ENCODE assay signal across 18 mouse cellular contexts in genomic region chr8:71316486-71317031, GRCm38 (mm10). TPM values are rescaled to one million over a fixed set of nuclear protein-coding genes. Genes with fewer than 3 reads are reported as not detected.
A peak's percentile ranks its signal among the peaks of the same experiment; 100 is the strongest.
DNase-seq lines count a peak whose midpoint lies in the region; TF ChIP-seq lines count a peak whose summit lies in the region.
"Had no signal": no experiment of that assay in that cellular context is flagged by ENCODE, and none has a peak within 500 bp of the region (broad histone marks: within the 10 kb centered on the region; RNA-seq: fewer than 3 reads in every experiment).

No protein-coding gene starts in this region.

- H3K4me3 ChIP-seq in heart, embryonic 10.5 days, result no peak overlapping the region
- H3K4me3 ChIP-seq in lung, adult 2 months (replicated peaks; ENCODE audit: extremely low read depth, low read depth, low read length), result no peak overlapping the region
- H3K4me3 ChIP-seq in liver, adult 2 months (ENCODE audit: insufficient read depth, low read depth, low read length), result no peak overlapping the region
- H3K4me3 ChIP-seq: embryonic facial prominence, embryonic 15.5 days; hindbrain, embryonic 15.5 days; midbrain, embryonic 12.5 days; neural tube, embryonic 15.5 days; stomach, embryonic 15.5 days had no signal

- no peaks in the 10 kb centered on the region for H3K27me3 ChIP-seq in heart, embryonic 10.5 days (ENCODE audit: insufficient read depth, poor library complexity, severe bottlenecking)
- no peaks in the 10 kb centered on the region for H3K27me3 ChIP-seq in liver, adult 2 months (ENCODE audit: control insufficient read depth, insufficient read depth, low read length)
- H3K27me3 ChIP-seq: embryonic facial prominence, embryonic 15.5 days; hindbrain, embryonic 15.5 days; midbrain, embryonic 12.5 days; neural tube, embryonic 15.5 days; stomach, embryonic 15.5 days had no signal

- H3K79me2 ChIP-seq in liver, adult 2 months (ENCODE audit: control insufficient read depth, insufficient read depth, low read length), result no peaks in the 10 kb centered on the region

- intact Hi-C loops in left cerebral cortex, postnatal 4 days (cut with DNase I), result no loop called here

- peaks cover 29% of the 10 kb centered on the region for H3K36me3 ChIP-seq in heart, embryonic 10.5 days
- no peaks in the 10 kb centered on the region for H3K36me3 ChIP-seq in liver, adult 2 months (ENCODE audit: control insufficient read depth, insufficient read depth, low read length)
- H3K36me3 ChIP-seq: hindbrain, embryonic 15.5 days had no signal

- no peak for DNase-seq in heart, embryonic 10.5 days (ENCODE audit: low spot score)
- no peak for DNase-seq in heart, adult 8-10 months (ENCODE audit: low spot score)
- DNase-seq in lung, postnatal 10 days, result peak; percentile 34
- DNase-seq in lung, adult 2 months, result no peak
- DNase-seq in liver, adult 2 months (ENCODE audit: extremely low read depth, low read depth, low spot score), result peak; percentile 56
- no peak for DNase-seq in yolk sac, embryonic 10.5 days (ENCODE audit: low spot score)
- no peak for DNase-seq in left cerebral cortex, postnatal 4 days
- DNase-seq: cerebellum, adult 18-20 months; kidney, adult 2 months; kidney, postnatal 36 days; lung, postnatal 14 days; spleen, adult 18-20 months; thymus, postnatal 25 days had no signal

- no peak overlapping the region for H3K9ac ChIP-seq in liver, adult 2 months (ENCODE audit: low read depth, low read length)
- H3K9ac ChIP-seq: embryonic facial prominence, embryonic 15.5 days; hindbrain, embryonic 15.5 days; midbrain, embryonic 12.5 days; neural tube, embryonic 15.5 days; stomach, embryonic 15.5 days had no signal

- H3K4me1 ChIP-seq in heart, embryonic 10.5 days, result peaks cover 38% of the 10 kb centered on the region
- peaks cover 13% of the 10 kb centered on the region for H3K4me1 ChIP-seq in lung, adult 2 months (ENCODE audit: control insufficient read depth, insufficient read depth, low read length)
- H3K4me1 ChIP-seq in liver, adult 2 months (ENCODE audit: control insufficient read depth, insufficient read depth, low read length), result peaks cover 20% of the 10 kb centered on the region

- peak overlapping the region; percentile 36; the same call in 1 of the 2 replicates for H3K27ac ChIP-seq in heart, embryonic 10.5 days
- H3K27ac ChIP-seq in liver, adult 2 months (replicated peaks; ENCODE audit: insufficient read depth, low read depth, low read length), result peak overlapping the region; percentile 41
- H3K27ac ChIP-seq: embryonic facial prominence, embryonic 15.5 days; hindbrain, embryonic 15.5 days; midbrain, embryonic 12.5 days; neural tube, embryonic 15.5 days; stomach, embryonic 15.5 days had no signal

- TF ChIP-seq POLR2A in lung, adult 2 months (IDR thresholded peaks at IDR 0.05; ENCODE audit: borderline replicate concordance, extremely low read depth, low read depth, low read length), result no peak
- no peak for TF ChIP-seq POLR2A in liver, adult 2 months (IDR thresholded peaks at IDR 0.05; ENCODE audit: extremely low read depth, insufficient read depth, low read length)

- no peaks in the 10 kb centered on the region for H3K9me3 ChIP-seq in heart, embryonic 10.5 days
- H3K9me3 ChIP-seq: embryonic facial prominence, embryonic 15.5 days; hindbrain, embryonic 15.5 days; midbrain, embryonic 12.5 days; neural tube, embryonic 15.5 days; stomach, embryonic 15.5 days had no signal

- TF ChIP-seq CTCF in lung, adult 2 months (IDR thresholded peaks at IDR 0.05; ENCODE audit: insufficient read depth, low read length), result no peak
- no peak for TF ChIP-seq CTCF in liver, adult 2 months (IDR thresholded peaks at IDR 0.05; ENCODE audit: low read depth, low read length)

RNA-seq across cellular contexts. Expression of gene Haus8, which starts 43.8 kb away (rescaled TPM):
- 82.8 and 103 TPM in 2 replicates for polyA plus RNA-seq in heart, embryonic 10.5 days (2016; fragmentation: Nextera tagmentation; extraction: Ambion mirVana)
- 10 to 100 TPM; 21.9 to 30.3 (median 26.9) TPM for total RNA-seq in heart, adult 8-10 months (2022)
- polyA plus RNA-seq in lung, adult 2 months (2012; rRNA removed), result 6.4 and 9.8 TPM in 2 replicates
- 4.0 and 5.8 TPM in 2 replicates for total RNA-seq in liver, adult 2 months (2014; rRNA removed)
- 2.1 and 2.8 TPM in 2 replicates for polyA plus RNA-seq in liver, adult 2 months (2012; rRNA removed)
- total RNA-seq in left cerebral cortex, postnatal 4 days (2021), result 10 to 100 TPM; 38.8 to 39.4 TPM

RNA-seq across cellular contexts. Expression of gene Myo9b, which starts 44.0 kb away (rescaled TPM):
- 23.0 and 26.7 TPM in 2 replicates for polyA plus RNA-seq in heart, embryonic 10.5 days (2016; fragmentation: Nextera tagmentation; extraction: Ambion mirVana)
- 10 to 100 TPM; 22.8 to 27.1 (median 24.2) TPM for total RNA-seq in heart, adult 8-10 months (2022)
- polyA plus RNA-seq in lung, adult 2 months (2012; rRNA removed), result 32.7 and 37.6 TPM in 2 replicates
- 8.6 and 12.8 TPM in 2 replicates for total RNA-seq in liver, adult 2 months (2014; rRNA removed)
- polyA plus RNA-seq in liver, adult 2 months (2012; rRNA removed), result 6.6 and 7.6 TPM in 2 replicates
- 10 to 100 TPM; 47.3 to 48.5 TPM for total RNA-seq in left cerebral cortex, postnatal 4 days (2021)

RNA-seq across cellular contexts. Expression of gene Use1, which starts 50.1 kb away (rescaled TPM):
- 68.7 and 79.5 TPM in 2 replicates for polyA plus RNA-seq in heart, embryonic 10.5 days (2016; fragmentation: Nextera tagmentation; extraction: Ambion mirVana)
- total RNA-seq in heart, adult 8-10 months (2022), result 100 to 1,000 TPM; 176 to 184 (median 181) TPM
- 111 and 121 TPM in 2 replicates for polyA plus RNA-seq in lung, adult 2 months (2012; rRNA removed)
- 76.6 and 82.2 TPM in 2 replicates for total RNA-seq in liver, adult 2 months (2014; rRNA removed)
- polyA plus RNA-seq in liver, adult 2 months (2012; rRNA removed), result 60.2 and 69.9 TPM in 2 replicates
- total RNA-seq in left cerebral cortex, postnatal 4 days (2021), result 100 to 1,000 TPM; 116 to 117 TPM

RNA-seq across cellular contexts. Expression of gene Ocel1, which starts 54.5 kb away (rescaled TPM):
- 3.9 and 4.2 TPM in 2 replicates for polyA plus RNA-seq in heart, embryonic 10.5 days (2016; fragmentation: Nextera tagmentation; extraction: Ambion mirVana)
- total RNA-seq in heart, adult 8-10 months (2022), result 10 to 100 TPM; 11.2 to 15.0 (median 13.9) TPM
- 16.9 and 21.1 TPM in 2 replicates for polyA plus RNA-seq in lung, adult 2 months (2012; rRNA removed)
- 8.0 and 8.1 TPM in 2 replicates for total RNA-seq in liver, adult 2 months (2014; rRNA removed)
- polyA plus RNA-seq in liver, adult 2 months (2012; rRNA removed), result 9.2 and 17.1 TPM in 2 replicates
- total RNA-seq in left cerebral cortex, postnatal 4 days (2021), result 10 to 100 TPM; 17.9 to 18.5 TPM

Comparison
In these comparisons a context has a peak if more than half of its experiments do, and no peak if none do; other contexts are left out.
1. DNase-seq: peak in lung, postnatal 10 days (single experiment) and liver, adult 2 months (single experiment); none in heart, embryonic 10.5 days (single experiment), heart, adult 8-10 months (single experiment), lung, adult 2 months (single experiment), yolk sac, embryonic 10.5 days (single experiment) and left cerebral cortex, postnatal 4 days (single experiment).